Mouse (Mus musculus): ENCODE measurements around the gene Dhdh.

DNA sequence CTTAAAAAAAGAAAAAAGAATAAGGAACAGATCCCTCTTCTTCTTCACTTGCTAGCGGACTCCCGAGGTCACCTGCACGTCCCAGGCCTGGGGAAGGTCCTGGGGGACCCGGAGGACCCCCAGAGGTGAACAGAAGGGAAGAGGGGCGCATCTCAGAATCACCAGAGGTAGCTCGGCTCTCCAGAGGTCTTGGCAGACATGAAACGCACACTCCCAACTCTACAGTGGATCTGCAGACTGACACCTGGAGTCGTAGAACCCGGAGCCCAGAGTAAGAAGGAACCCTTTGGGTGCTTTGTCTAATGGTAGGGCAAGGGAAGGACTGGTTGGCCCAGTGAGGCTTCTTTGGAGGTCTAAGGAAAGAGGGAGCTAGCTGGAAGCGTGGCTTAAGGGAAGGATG lies 49.0 kb upstream of the Dhdh start:
- TF ChIP-seq CTCF (IDR thresholded peaks at IDR 0.05; ENCODE audit: low read depth) (no peak), EP300 (IDR thresholded peaks at IDR 0.05; ENCODE audit: low read depth) (no peak)

Data from liver, embryonic 14.5 days (tissue).